Mouse (Mus musculus): ENCODE measurements at regions not wholly inside any gene's neighbourhood (a gene's known extent, or its start where the extent isn't known, plus 50 kb on each side); places are given as distances from the start of the nearest gene placed in this dataset.

DNA sequence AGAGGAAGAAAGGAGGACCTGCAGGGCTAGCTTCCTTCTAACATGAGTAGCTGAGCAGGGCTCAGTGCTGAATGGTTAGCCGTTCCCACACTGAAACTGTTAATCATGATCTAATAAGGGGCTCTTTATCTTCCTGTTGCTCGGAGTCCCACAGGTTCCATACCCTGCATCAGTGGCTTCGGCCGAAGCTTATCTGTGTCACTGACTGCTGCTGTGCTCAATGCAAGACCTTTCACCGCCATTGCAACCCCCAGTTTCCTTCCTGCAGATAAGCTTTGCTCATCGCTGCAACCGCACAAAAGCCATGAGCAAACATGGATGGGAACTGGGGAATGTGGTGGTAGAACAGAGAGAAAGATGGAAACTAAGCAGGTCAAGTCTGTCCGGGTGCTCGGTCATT, 63.5 kb upstream of the Ahr start:
- TF ChIP-seq CTCF (IDR thresholded peaks at IDR 0.05; ENCODE audit: borderline replicate concordance, insufficient read depth, low read length) (no peak), POLR2A (IDR thresholded peaks at IDR 0.05; ENCODE audit: low read depth, low read length) (no peak)

All from embryonic fibroblast, embryonic 13.5 days (primary cell).